Mouse (Mus musculus): Measurements from ENCODE around the gene Chst11. TPM values are rescaled to one million over a fixed set of nuclear protein-coding genes. Genes with fewer than 3 reads are reported as not detected.
A peak's percentile ranks its signal among the peaks of the same experiment; 100 is the strongest.

Gene Chst11
- polyA plus RNA-seq, 1 experiment from 2014 or later: 1.3 TPM

DNA sequence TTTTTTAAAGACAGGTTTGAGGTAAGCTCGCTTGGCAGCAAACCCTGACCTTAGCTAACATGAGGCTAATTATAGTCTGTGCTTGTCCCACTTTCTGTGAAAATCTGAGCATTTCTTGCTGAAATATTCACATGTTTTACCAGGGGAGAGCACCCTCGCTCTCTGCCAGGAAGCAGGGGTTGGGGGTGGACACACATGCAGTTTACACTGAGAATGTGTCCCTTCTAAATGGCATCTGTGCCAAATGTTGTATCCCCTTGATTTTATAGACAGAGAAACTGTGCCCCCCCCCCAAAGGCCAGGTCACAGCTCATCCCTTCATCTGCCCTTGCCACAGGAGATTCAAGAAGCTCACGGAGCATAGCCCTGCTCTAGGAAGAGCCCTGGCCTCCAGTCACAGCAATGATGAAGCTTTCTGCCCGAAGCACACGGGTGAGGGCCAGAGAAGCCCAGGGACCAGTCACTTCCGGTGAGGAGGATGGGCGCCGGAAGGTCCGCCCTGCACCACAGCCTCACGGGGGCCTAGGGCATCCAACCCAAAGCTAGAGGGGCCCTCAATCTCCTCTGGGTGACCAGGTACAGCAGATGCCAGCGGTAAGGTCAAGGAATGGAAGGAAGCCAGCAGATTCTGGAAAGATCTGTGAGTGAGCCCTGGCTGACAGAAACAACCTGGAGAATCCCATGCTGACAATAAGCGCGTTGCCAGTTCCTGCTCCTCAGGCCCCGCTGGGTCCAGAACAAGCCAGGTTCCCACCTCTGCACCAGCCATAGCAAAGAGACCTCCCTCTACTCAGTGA is 217.8 kb downstream of the Chst11 start:
- H3K27ac ChIP-seq (replicated peaks): no peak overlapping the region
- H3K9me3 ChIP-seq: no peaks in the 10 kb centered on the region
- H3K4me1 ChIP-seq: 0 out of 2 replicates have a peak, but pooled peaks cover 7% of the 10 kb centered on the region
- no peaks in the 10 kb centered on the region for H3K27me3 ChIP-seq (replicated peaks; ENCODE audit: low read depth, poor library complexity, severe bottlenecking)
- H3K36me3 ChIP-seq (replicated peaks): no peaks in the 10 kb centered on the region
- no peak for DNase-seq (ENCODE audit: low spot score)
- WGBS: 86% methylated on average over 14 of the region's 14 CpGs
- no peak overlapping the region for H3K4me3 ChIP-seq

DNA sequence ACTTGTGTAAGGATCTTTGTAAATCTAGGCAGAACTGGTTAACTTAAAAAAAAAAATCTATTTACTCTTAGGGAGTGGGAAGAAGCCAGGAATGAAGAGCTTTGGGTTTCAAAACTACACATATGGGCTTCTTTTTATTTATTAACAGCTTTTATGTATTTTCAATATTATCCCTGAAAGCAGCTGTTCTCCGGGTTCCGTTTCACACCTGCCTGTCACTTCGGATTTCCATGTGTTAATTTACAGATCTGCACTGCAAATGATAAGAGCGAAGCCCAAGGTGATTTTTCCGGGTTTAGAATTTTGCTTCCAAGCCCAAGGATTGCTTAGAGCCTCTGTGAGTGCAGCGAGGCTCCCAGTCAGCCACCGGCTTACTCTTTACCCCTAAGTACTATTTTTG is 223.1 kb downstream of the Chst11 start:
- H3K9me3 ChIP-seq: no peaks in the 10 kb centered on the region
- no peak overlapping the region for H3K4me3 ChIP-seq
- WGBS: 91% methylated on average over 7 of the region's 7 CpGs
- H3K36me3 ChIP-seq (replicated peaks): no peaks in the 10 kb centered on the region
- H3K4me1 ChIP-seq: peaks cover 41% of the 10 kb centered on the region
- H3K27me3 ChIP-seq (replicated peaks; ENCODE audit: low read depth, poor library complexity, severe bottlenecking): no peaks in the 10 kb centered on the region
- H3K27ac ChIP-seq (replicated peaks): no peak overlapping the region
- no peak for DNase-seq (ENCODE audit: low spot score)

DNA sequence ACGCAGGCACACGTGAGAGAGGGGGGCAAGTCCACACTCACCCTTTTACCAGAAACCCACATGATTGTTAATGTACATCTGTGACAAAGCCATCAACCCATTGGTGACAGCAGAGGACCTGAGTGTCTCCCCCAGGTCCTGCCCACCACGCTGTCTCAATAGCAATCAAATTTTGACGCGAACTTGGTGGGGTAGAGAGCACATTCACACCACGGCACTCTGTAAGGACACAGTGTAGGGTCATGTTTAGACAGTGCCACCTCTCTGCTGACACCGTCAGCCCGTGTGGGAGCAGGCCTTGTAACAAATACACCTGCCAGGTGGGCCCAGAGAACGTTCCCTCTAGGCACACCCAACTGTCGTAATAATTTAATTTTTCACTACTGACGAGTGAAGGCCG is 224.1 kb downstream of the Chst11 start:
- DNase-seq (ENCODE audit: low spot score): no peak
- no peaks in the 10 kb centered on the region for H3K9me3 ChIP-seq
- H3K27ac ChIP-seq (replicated peaks): no peak overlapping the region
- peaks cover 41% of the 10 kb centered on the region for H3K4me1 ChIP-seq
- no peak overlapping the region for H3K4me3 ChIP-seq
- no peaks in the 10 kb centered on the region for H3K36me3 ChIP-seq (replicated peaks)
- WGBS: 78% methylated on average over 12 of the region's 12 CpGs
- no peaks in the 10 kb centered on the region for H3K27me3 ChIP-seq (replicated peaks; ENCODE audit: low read depth, poor library complexity, severe bottlenecking)

DNA sequence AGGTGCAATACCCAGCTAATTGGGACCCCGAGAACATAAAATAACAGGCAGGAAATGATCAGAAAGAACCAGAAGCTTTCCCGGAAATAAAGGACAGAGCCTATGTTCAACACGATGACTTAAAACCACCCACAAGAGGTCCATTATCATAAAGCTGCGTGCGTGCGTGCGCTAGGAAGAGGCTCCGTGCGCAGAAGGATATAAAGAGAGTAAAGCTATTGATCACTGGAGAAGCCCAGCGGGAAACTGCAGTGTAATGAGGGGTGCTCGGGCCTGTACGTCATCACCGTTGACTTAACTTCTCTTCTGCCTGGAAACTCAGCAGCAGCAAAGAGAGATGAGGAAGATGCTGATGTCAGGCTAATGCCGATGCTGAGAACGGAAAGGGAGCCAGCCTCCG is 224.8 kb downstream of the Chst11 start:
- WGBS: 81% methylated on average over 16 of the region's 16 CpGs
- Histone ChIP-seq H3K27ac (replicated peaks) (peak overlapping the region; percentile 48), H3K4me3 (no peak overlapping the region), H3K27me3 (replicated peaks; ENCODE audit: low read depth, poor library complexity, severe bottlenecking) (no peaks in the 10 kb centered on the region), H3K9me3 (no peaks in the 10 kb centered on the region), H3K36me3 (replicated peaks) (no peaks in the 10 kb centered on the region), H3K4me1 (peaks cover 41% of the 10 kb centered on the region)
- no peak for DNase-seq (ENCODE audit: low spot score)

DNA sequence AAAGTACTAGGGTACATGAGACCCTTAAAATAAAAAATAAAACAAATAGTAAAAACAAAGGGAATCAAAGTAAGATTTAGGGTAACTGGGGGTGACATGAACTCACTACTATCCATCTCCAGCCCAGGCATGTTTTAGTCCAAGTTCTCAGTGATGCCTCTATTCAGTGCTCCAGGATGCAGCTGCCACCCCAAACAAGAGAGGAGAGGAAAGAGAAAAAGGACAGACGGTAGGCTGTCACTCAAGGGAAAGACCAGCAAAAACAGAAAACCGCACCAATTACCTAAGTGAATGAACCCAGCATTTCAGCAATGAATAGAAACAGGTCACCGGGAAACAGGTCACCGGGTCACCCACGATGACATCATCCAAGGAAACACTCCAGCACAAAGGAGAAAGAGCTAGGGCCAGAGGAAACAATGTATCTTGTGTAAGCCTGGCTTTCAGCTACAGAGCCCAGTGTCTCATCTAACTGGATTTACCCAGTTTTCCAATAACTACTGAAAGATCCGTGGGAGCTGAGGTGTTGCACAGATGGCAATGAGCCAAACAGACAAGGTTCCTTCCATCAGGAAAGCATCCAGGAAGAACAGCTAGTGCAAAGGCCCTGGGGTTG is 225.8 kb downstream of the Chst11 start:
- Histone ChIP-seq H3K9me3 (no peaks in the 10 kb centered on the region), H3K4me1 (peaks cover 41% of the 10 kb centered on the region), H3K4me3 (no peak overlapping the region), H3K27ac (replicated peaks) (peak overlapping the region; percentile 60; the same call in 1 of the 2 replicates), H3K36me3 (replicated peaks) (no peaks in the 10 kb centered on the region), H3K27me3 (replicated peaks; ENCODE audit: low read depth, poor library complexity, severe bottlenecking) (no peaks in the 10 kb centered on the region)
- 27% methylated on average over 6 of the region's 6 CpGs for WGBS
- peak; percentile 43 for DNase-seq (ENCODE audit: low spot score)

DNA sequence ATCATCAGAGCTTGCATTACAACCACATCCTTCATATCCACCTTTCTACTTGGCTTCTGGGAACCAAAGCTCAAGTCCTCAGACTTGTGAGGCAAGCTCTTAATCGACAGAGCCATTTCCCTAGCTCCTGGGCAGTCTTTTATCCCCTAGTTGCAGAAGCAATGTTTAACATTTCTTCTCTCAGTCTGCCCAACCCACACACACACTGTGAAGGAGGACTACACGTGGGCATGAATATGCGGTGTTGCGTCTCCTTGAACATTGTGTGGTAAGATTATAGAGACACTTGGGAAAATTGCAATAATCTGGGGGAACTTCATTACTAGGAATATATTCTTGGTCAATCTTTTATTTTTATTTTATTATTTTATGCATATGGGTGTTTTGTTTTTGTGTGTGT is 227.3 kb downstream of the Chst11 start:
- Histone ChIP-seq H3K36me3 (replicated peaks) (no peaks in the 10 kb centered on the region), H3K4me3 (no peak overlapping the region), H3K9me3 (no peaks in the 10 kb centered on the region), H3K27me3 (replicated peaks; ENCODE audit: low read depth, poor library complexity, severe bottlenecking) (no peaks in the 10 kb centered on the region; the same call in 1 of the 2 replicates), H3K4me1 (peaks cover 42% of the 10 kb centered on the region), H3K27ac (replicated peaks) (no peak overlapping the region)
- DNase-seq (ENCODE audit: low spot score): no peak
- WGBS: 89% methylated on average over 4 of the region's 4 CpGs

DNA sequence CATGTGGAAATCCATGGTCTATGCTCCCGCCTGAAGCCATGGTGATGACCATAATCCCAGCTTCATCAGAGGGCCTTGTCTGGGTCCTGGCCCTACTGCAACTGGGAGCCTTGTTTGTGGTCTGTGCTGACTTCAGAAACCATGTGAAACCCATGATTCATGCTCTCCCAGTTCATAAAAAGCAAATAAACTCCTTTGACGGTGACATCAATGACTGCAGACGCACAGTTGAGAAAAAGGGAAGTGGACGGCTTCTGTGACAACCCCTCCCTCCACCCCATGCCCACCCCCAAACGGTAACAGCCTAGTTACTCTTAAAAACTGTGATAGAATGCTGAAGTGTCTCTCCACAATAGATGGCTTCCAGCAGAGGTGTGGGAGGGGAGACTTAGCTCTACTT is 230.3 kb downstream of the Chst11 start:
- Histone ChIP-seq H3K4me3 (no peak overlapping the region), H3K27me3 (replicated peaks; ENCODE audit: low read depth, poor library complexity, severe bottlenecking) (no peaks in the 10 kb centered on the region; the same call in 1 of the 2 replicates), H3K27ac (replicated peaks) (no peak overlapping the region), H3K9me3 (no peaks in the 10 kb centered on the region), H3K4me1 (peaks cover 22% of the 10 kb centered on the region), H3K36me3 (replicated peaks) (no peaks in the 10 kb centered on the region)
- DNase-seq (ENCODE audit: low spot score): no peak
- 80% methylated on average over 5 of the region's 5 CpGs for whole genome bisulfite sequencing

DNA sequence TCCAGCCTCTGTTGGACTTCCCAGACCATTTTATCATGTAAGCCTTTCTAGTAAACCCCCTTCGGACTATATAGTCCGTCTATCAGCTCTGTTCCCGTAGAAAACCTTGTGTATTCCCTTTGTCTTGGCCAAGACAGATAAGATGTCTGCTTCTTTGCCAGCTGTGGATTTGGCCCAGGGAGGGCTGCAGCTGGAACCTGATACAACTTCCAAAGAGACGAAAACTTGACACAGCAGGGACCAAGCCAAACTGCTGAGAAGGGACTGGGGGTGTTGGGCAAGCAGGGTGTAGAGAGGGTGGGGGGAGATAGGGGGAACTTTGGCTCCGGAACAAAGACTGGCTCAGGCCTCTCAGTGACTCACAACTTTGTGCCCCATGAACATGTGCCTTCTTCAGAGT is 232.0 kb downstream of the Chst11 start:
- Histone ChIP-seq H3K27me3 (replicated peaks; ENCODE audit: low read depth, poor library complexity, severe bottlenecking) (no peaks in the 10 kb centered on the region; the same call in 1 of the 2 replicates), H3K4me1 (peaks cover 6% of the 10 kb centered on the region), H3K4me3 (no peak overlapping the region), H3K27ac (replicated peaks) (no peak overlapping the region), H3K36me3 (replicated peaks) (no peaks in the 10 kb centered on the region), H3K9me3 (no peaks in the 10 kb centered on the region)
- 72% methylated on average over 5 of the region's 5 CpGs for WGBS
- no peak for DNase-seq (ENCODE audit: low spot score)

DNA sequence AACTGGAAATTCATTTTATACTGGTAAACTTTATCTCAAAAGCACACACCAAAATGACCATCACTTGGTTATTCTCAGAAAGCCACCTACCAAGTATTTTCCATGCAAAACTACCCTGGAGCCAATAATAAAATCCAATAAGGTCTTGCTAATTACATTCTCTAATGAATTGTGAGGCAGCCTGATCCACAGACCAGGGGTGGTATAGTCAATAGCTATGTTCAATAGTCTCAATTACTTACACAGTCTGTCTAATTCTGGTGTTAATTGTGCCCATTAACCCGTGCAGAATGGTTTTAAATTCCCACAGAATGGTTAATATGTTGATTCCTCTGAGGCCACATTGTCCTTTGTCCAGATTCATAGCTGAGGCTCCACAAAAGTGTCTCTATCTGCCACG is 233.5 kb downstream of the Chst11 start:
- H3K4me1 ChIP-seq: peaks cover 3% of the 10 kb centered on the region; the same call in 1 of the 2 replicates
- 63% methylated on average over 2 of the region's 2 CpGs for WGBS
- H3K27ac ChIP-seq (replicated peaks): no peak overlapping the region
- H3K27me3 ChIP-seq (replicated peaks; ENCODE audit: low read depth, poor library complexity, severe bottlenecking): no peaks in the 10 kb centered on the region; the same call in 1 of the 2 replicates
- H3K9me3 ChIP-seq: no peaks in the 10 kb centered on the region
- H3K4me3 ChIP-seq: no peak overlapping the region
- DNase-seq (ENCODE audit: low spot score): no peak
- H3K36me3 ChIP-seq (replicated peaks): no peaks in the 10 kb centered on the region

DNA sequence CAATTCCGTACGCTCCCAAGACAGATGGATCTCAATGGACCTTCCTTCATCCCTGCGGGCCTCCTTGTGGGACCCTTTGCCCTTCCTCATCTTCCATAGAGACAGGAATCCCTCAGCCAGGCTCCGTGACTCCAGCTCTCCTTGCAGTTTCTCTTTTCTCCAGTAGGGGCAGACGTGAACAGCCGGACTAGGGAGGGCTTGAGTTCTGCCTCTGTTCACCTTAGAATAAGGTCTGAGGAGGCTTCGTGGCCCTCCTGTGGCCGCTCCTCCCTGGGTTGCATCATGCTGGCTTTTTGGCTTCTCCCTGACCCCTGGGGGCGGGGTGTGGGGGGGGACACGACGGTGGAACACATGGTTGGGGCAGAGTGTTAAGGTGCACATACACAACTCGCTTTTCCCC is 234.4 kb downstream of the Chst11 start:
- Histone ChIP-seq H3K36me3 (replicated peaks) (no peaks in the 10 kb centered on the region), H3K27me3 (replicated peaks; ENCODE audit: low read depth, poor library complexity, severe bottlenecking) (no peaks in the 10 kb centered on the region; the same call in 1 of the 2 replicates), H3K4me1 (peaks cover 3% of the 10 kb centered on the region; the same call in 1 of the 2 replicates), H3K27ac (replicated peaks) (no peak overlapping the region), H3K4me3 (no peak overlapping the region), H3K9me3 (no peaks in the 10 kb centered on the region)
- 26% methylated on average over 12 of the region's 12 CpGs for WGBS
- DNase-seq (ENCODE audit: low spot score): peak; percentile 77

DNA sequence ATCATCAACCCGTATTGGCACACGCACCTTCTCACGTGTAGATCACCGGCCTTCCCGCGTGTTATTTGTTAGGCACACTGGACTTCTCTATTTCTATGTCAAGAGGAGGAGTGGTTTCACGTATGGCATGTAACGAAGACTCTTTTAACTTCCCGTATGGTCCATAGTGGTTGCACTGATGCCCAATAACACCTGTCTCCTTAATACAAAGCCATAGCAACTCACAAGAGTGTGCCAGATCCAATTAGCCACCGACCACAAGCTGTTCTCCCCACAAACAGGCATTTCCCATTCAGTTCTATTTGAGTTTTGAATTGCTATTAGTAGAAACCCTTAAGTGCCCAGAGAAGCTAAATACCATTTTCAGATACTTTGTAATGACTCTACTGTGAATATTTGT is 234.9 kb downstream of the Chst11 start:
- Histone ChIP-seq H3K9me3 (no peaks in the 10 kb centered on the region), H3K4me1 (peaks cover 3% of the 10 kb centered on the region; the same call in 1 of the 2 replicates), H3K4me3 (no peak overlapping the region), H3K36me3 (replicated peaks) (no peaks in the 10 kb centered on the region), H3K27ac (replicated peaks) (no peak overlapping the region), H3K27me3 (replicated peaks; ENCODE audit: low read depth, poor library complexity, severe bottlenecking) (no peaks in the 10 kb centered on the region; the same call in 1 of the 2 replicates)
- DNase-seq (ENCODE audit: low spot score): no peak
- 88% methylated on average over 10 of the region's 10 CpGs for WGBS

DNA sequence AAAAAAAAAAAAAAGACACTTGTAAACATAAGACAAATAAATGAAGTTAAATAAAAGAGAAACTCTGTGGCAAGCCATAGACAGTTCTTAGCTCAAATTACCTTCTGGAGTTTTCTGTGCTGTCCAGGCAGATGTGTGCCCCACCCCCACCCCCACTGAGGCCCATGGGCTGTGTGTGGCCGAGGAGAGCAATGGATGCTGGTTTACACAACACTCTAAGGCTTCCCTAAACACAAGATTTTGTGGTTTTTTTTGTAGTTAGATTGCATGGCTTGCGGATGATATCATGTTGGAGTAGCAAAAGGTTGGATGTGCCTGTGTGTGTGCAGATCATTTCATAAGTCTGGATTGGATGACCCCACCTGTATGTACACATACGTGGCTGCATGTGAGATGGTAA is 235.5 kb downstream of the Chst11 start:
- no peak overlapping the region for H3K4me3 ChIP-seq
- H3K4me1 ChIP-seq: peaks cover 3% of the 10 kb centered on the region; the same call in 1 of the 2 replicates
- no peak overlapping the region for H3K27ac ChIP-seq (replicated peaks)
- H3K27me3 ChIP-seq (replicated peaks; ENCODE audit: low read depth, poor library complexity, severe bottlenecking): no peaks in the 10 kb centered on the region; the same call in 1 of the 2 replicates
- WGBS: 86% methylated on average over 3 of the region's 3 CpGs
- no peaks in the 10 kb centered on the region for H3K9me3 ChIP-seq
- no peak for DNase-seq (ENCODE audit: low spot score)
- H3K36me3 ChIP-seq (replicated peaks): no peaks in the 10 kb centered on the region

DNA sequence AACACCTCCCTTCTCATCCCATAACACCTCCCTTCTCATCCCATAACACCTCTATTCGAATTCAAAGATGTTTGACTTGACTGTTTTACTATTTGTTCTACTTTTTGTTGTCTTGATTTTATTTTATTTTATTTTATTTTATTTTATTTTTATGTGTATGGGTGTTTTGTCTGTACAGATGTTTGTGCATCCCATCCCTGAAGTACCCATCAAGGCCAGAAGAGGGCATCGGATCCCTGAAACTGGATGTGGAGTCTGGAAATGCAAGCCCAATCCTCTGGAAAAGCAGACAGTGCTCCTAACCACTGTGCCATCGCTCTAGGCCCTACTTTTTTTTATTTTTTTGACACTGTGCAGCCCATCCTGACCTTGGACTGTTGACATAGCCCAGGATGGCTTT is 239.7 kb downstream of the Chst11 start:
- 36% methylated on average over 3 of the region's 3 CpGs for WGBS
- Histone ChIP-seq H3K36me3 (replicated peaks) (no peaks in the 10 kb centered on the region), H3K27ac (replicated peaks) (no peak overlapping the region), H3K27me3 (replicated peaks; ENCODE audit: low read depth, poor library complexity, severe bottlenecking) (no peaks in the 10 kb centered on the region), H3K9me3 (no peaks in the 10 kb centered on the region), H3K4me1 (no peaks in the 10 kb centered on the region), H3K4me3 (no peak overlapping the region)
- peak; percentile 64 for DNase-seq (ENCODE audit: low spot score)

Measured in embryonic facial prominence, embryonic 10.5 days (tissue).